9 mouse cellular contexts compared by ENCODE assay signal in genomic region chr13:58090643-58091042, GRCm38 (mm10). TPM values are rescaled to one million over a fixed set of nuclear protein-coding genes. Genes with fewer than 3 reads are reported as not detected.
DNase-seq lines count a peak whose midpoint lies in the region; ATAC-seq lines count a peak whose summit lies in the region.
"Had no signal": no experiment of that assay in that cellular context is flagged by ENCODE, and none has a peak within 500 bp of the region (broad histone marks: within the 10 kb centered on the region; RNA-seq: fewer than 3 reads in every experiment).

No protein-coding gene starts in this region.

- no peak overlapping the region for H3K9ac ChIP-seq in forebrain, embryonic 11.5 days (ENCODE audit: low read length)
- no peak overlapping the region for H3K9ac ChIP-seq in neural tube, embryonic 15.5 days (replicated peaks)
- no peak overlapping the region for H3K9ac ChIP-seq in liver, embryonic 11.5 days (ENCODE audit: low read depth, low read length)

- no peaks in the 10 kb centered on the region; the same call in 1 of the 2 replicates for H3K4me1 ChIP-seq in forebrain, embryonic 11.5 days (replicated peaks; ENCODE audit: control insufficient read depth, insufficient read depth, low read length)
- peaks cover 10% of the 10 kb centered on the region for H3K4me1 ChIP-seq in neural tube, embryonic 15.5 days
- H3K4me1 ChIP-seq in liver, embryonic 11.5 days (replicated peaks; ENCODE audit: control insufficient read depth, insufficient read depth, low read length): no peaks in the 10 kb centered on the region

- DNase-seq in adrenal gland, adult (ENCODE audit: inconsistent age in 2 of 2, low spot score in 1 of 2): peak; percentile 57 to 75
- no peak for DNase-seq in adrenal gland, postnatal 4 days (ENCODE audit: low spot score in 2 of 2)
- peak; percentile 64 for DNase-seq in forebrain, embryonic 11.5 days (ENCODE audit: low spot score)
- peak; percentile 85 for DNase-seq in layer of hippocampus, adult 9-11 months
- DNase-seq in cerebellum, postnatal 10 days: no peak
- no peak for DNase-seq in liver, embryonic 11.5 days (ENCODE audit: low spot score)
- DNase-seq: kidney, postnatal 14 days had no signal

- 16% methylated on average over 8 of the region's 8 CpGs for WGBS in forebrain, embryonic 11.5 days
- WGBS in neural tube, embryonic 15.5 days: 17% methylated on average over 8 of the region's 8 CpGs
- 57% methylated on average over 8 of the region's 8 CpGs for WGBS in liver, embryonic 11.5 days

- no peak overlapping the region for H3K4me3 ChIP-seq in forebrain, embryonic 11.5 days (ENCODE audit: low read depth, low read length)
- no peak overlapping the region for H3K4me3 ChIP-seq in neural tube, embryonic 15.5 days (replicated peaks)
- no peak overlapping the region for H3K4me3 ChIP-seq in liver, embryonic 11.5 days (ENCODE audit: low read depth, low read length)

- no peak overlapping the region for H3K4me2 ChIP-seq in forebrain, embryonic 11.5 days (ENCODE audit: low read depth, low read length, severe bottlenecking)
- H3K4me2 ChIP-seq in neural tube, embryonic 15.5 days: peak overlapping the region; percentile 17
- H3K4me2 ChIP-seq in liver, embryonic 11.5 days: no peak overlapping the region

- H3K9me3 ChIP-seq in forebrain, embryonic 11.5 days (ENCODE audit: control insufficient read depth, low read length): no peaks in the 10 kb centered on the region
- no peaks in the 10 kb centered on the region for H3K9me3 ChIP-seq in neural tube, embryonic 15.5 days (replicated peaks)
- H3K9me3 ChIP-seq in liver, embryonic 11.5 days (ENCODE audit: control insufficient read depth, low read length): no peaks in the 10 kb centered on the region

- no peaks in the 10 kb centered on the region for H3K36me3 ChIP-seq in forebrain, embryonic 11.5 days (ENCODE audit: control insufficient read depth, insufficient read depth, low read length)
- H3K36me3 ChIP-seq in neural tube, embryonic 15.5 days: 0 out of 2 replicates have a peak, but pooled peaks cover 4% of the 10 kb centered on the region
- no peaks in the 10 kb centered on the region for H3K36me3 ChIP-seq in liver, embryonic 11.5 days (ENCODE audit: control insufficient read depth, insufficient read depth, low read length)

- ATAC-seq in forebrain, embryonic 11.5 days (replicated peaks; ENCODE audit: low FRiP score): peak; percentile 90
- ATAC-seq in neural tube, embryonic 15.5 days (ENCODE audit: low FRiP score): peak; percentile 88
- no peak for ATAC-seq in megakaryocyte-erythroid progenitor cell, adult 5-6 weeks (replicated peaks; ENCODE audit: low FRiP score, low TSS enrichment, poor library complexity, severe bottlenecking)
- ATAC-seq in liver, embryonic 11.5 days (replicated peaks; ENCODE audit: low FRiP score): no peak

- H3K27me3 ChIP-seq in forebrain, embryonic 11.5 days (ENCODE audit: control insufficient read depth, insufficient read depth, low read length): no peaks in the 10 kb centered on the region
- H3K27me3 ChIP-seq in neural tube, embryonic 15.5 days (replicated peaks): no peaks in the 10 kb centered on the region
- H3K27me3 ChIP-seq in liver, embryonic 11.5 days (replicated peaks; ENCODE audit: control insufficient read depth, insufficient read depth, low read length): no peaks in the 10 kb centered on the region

- no peak overlapping the region for H3K27ac ChIP-seq in forebrain, embryonic 11.5 days (ENCODE audit: low read depth, low read length)
- H3K27ac ChIP-seq in neural tube, embryonic 15.5 days (replicated peaks): peak overlapping the region; percentile 39; the same call in 1 of the 2 replicates
- no peak overlapping the region for H3K27ac ChIP-seq in liver, embryonic 11.5 days (ENCODE audit: low read depth, low read length)

RNA-seq across cellular contexts. Expression of gene Klhl3, which starts 22.7 kb away (rescaled TPM):
- total RNA-seq in adrenal gland, postnatal 4 days (2021): 1 to 10 TPM; 4.1 to 5.0 TPM
- polyA plus RNA-seq in forebrain, embryonic 11.5 days (2014; fragmentation: Nextera tagmentation; extraction: Ambion mirVana): 3.1 TPM in 2 replicates
- polyA plus RNA-seq in neural tube, embryonic 15.5 days (2015; fragmentation: Nextera tagmentation; extraction: Ambion mirVana): 14.9 and 16.5 TPM in 2 replicates
- total RNA-seq in megakaryocyte-erythroid progenitor cell, adult 5-6 weeks (2014; fragmentation: Nextera tagmentation): 0.07 TPM in 1 of 2 replicates, not detected in the other
- 0.38 TPM in 1 of 2 replicates, not detected in the other for total RNA-seq in megakaryocyte-erythroid progenitor cell, adult 5-6 weeks (2017)
- 1.9 and 2.7 TPM in 2 replicates for polyA plus RNA-seq in liver, embryonic 11.5 days (2014; fragmentation: Nextera tagmentation; extraction: Ambion mirVana)

RNA-seq across cellular contexts. Expression of gene Hnrnpa0, which starts 37.7 kb away (rescaled TPM):
- total RNA-seq in adrenal gland, postnatal 4 days (2021): 100 to 1,000 TPM; 214 TPM
- 50.5 and 51.2 TPM in 2 replicates for polyA plus RNA-seq in forebrain, embryonic 11.5 days (2014; fragmentation: Nextera tagmentation; extraction: Ambion mirVana)
- polyA plus RNA-seq in neural tube, embryonic 15.5 days (2015; fragmentation: Nextera tagmentation; extraction: Ambion mirVana): 32.5 and 41.2 TPM in 2 replicates
- total RNA-seq in megakaryocyte-erythroid progenitor cell, adult 5-6 weeks (2014; fragmentation: Nextera tagmentation): 113 and 115 TPM in 2 replicates
- 88.6 and 91.6 TPM in 2 replicates for total RNA-seq in megakaryocyte-erythroid progenitor cell, adult 5-6 weeks (2017)
- 18.7 and 22.8 TPM in 2 replicates for polyA plus RNA-seq in liver, embryonic 11.5 days (2014; fragmentation: Nextera tagmentation; extraction: Ambion mirVana)

Comparison
In these comparisons a context has a peak if more than half of its experiments do, and no peak if none do; other contexts are left out.
1. DNase-seq: peak in adrenal gland, adult (2 of 2), forebrain, embryonic 11.5 days (single experiment) and layer of hippocampus, adult 9-11 months (single experiment); none in adrenal gland, postnatal 4 days (0 of 2), cerebellum, postnatal 10 days (0 of 2) and liver, embryonic 11.5 days (single experiment).
2. ATAC-seq: peak in forebrain, embryonic 11.5 days (single experiment) and neural tube, embryonic 15.5 days (single experiment); none in megakaryocyte-erythroid progenitor cell, adult 5-6 weeks (single experiment) and liver, embryonic 11.5 days (single experiment).